Mouse (Mus musculus): ENCODE results near the gene Smad5. TPM values are rescaled to one million over a fixed set of nuclear protein-coding genes. Genes with fewer than 3 reads are reported as not detected.

Gene Smad5
- total and polyA plus RNA-seq, 3 experiments, result 4.3 to 7.4 (median 4.4) TPM

- dilution Hi-C loops (cut with MboI; ENCODE audit: extremely low pct_ligation_motif_present, extremely low pct_unique_long_range_greater_than_20kb, low sequenced_read_pairs) (no loop called here), in situ Hi-C loops (cut with MboI; ENCODE audit: low pct_ligation_motif_present, low pct_unique_long_range_greater_than_20kb, low sequenced_read_pairs) (no loop called here)
- Histone ChIP-seq H3K9ac (ENCODE audit: insufficient read depth, low read depth) (no peak overlapping the region), H3K4me3 (replicated peaks in 1 of 3; ENCODE audit: low read depth in 2 of 3, low read length in 2 of 3, poor library complexity in 1 of 3) (no peak overlapping the region), H3K9me3 (replicated peaks; ENCODE audit: low read length) (no peaks in the 10 kb centered on the region), H3K4me2 (ENCODE audit: insufficient read depth, low read depth, poor library complexity, severe bottlenecking) (no peak overlapping the region), H3K79me2 (replicated peaks; ENCODE audit: control insufficient read depth, extremely low read depth, insufficient read depth, poor library complexity, severe bottlenecking) (no peaks in the 10 kb centered on the region), H3K27ac (ENCODE audit: insufficient read depth, low read depth) (no peak overlapping the region), H3K36me3 (replicated peaks in 1 of 2; ENCODE audit: control insufficient read depth in 1 of 2, insufficient read depth in 1 of 2, low read length in 1 of 2) (peaks cover 38 to 84% of the 10 kb centered on the region in 2 experiments), H3K27me3 (replicated peaks) (no peaks in the 10 kb centered on the region), H3K4me1 (ENCODE audit: control insufficient read depth in 1 of 2, insufficient read depth in 2 of 2) (no peaks in the 10 kb centered on the region)
- TF ChIP-seq USF2 (conservative IDR thresholded peaks at IDR 0.05; ENCODE audit: low read depth, low read length) (no peak), KAT2A (IDR thresholded peaks at IDR 0.05; ENCODE audit: insufficient replicate concordance, low read length) (no peak), UBTF (IDR thresholded peaks at IDR 0.05; ENCODE audit: low read depth, low read length) (no peak), GABPA (IDR thresholded peaks at IDR 0.05; ENCODE audit: insufficient replicate concordance, low read depth, low read length) (no peak), JUN (IDR thresholded peaks at IDR 0.05; ENCODE audit: insufficient read depth, low read depth, low read length) (no peak), POLR2AphosphoS2 (IDR thresholded peaks at IDR 0.05; ENCODE audit: low read depth, low read length) (no peak), RAD21 (IDR thresholded peaks at IDR 0.05; ENCODE audit: low read depth, low read length) (peak; percentile 52), SMC3 (IDR thresholded peaks at IDR 0.05; ENCODE audit: low read depth, low read length) (peak; percentile 51), MXI1 (IDR thresholded peaks at IDR 0.05; ENCODE audit: low read depth, low read length) (no peak), CTCF (conservative IDR thresholded peaks at IDR 0.05 in 1 of 2, IDR thresholded peaks at IDR 0.05 in 1 of 2; ENCODE audit: low read depth in 2 of 2, low read length in 2 of 2) (peak; percentile 9 to 61; a peak in 2 of 4 replicates), JUND (conservative IDR thresholded peaks at IDR 0.05; ENCODE audit: low read depth, low read length) (no peak), MYC (IDR thresholded peaks at IDR 0.05; ENCODE audit: low read depth, low read length) (no peak), CHD2 (IDR thresholded peaks at IDR 0.05; ENCODE audit: low read length) (no peak)
- peak; percentile 13 for DNase-seq (ENCODE audit: extremely low read depth)
Observed at GRCm38 (mm10) chr13:56735212-56735875, 32.5 kb downstream of the Smad5 start.

- in situ Hi-C loops (cut with MboI; ENCODE audit: low pct_ligation_motif_present, low pct_unique_long_range_greater_than_20kb, low sequenced_read_pairs), result no loop called here
- H3K4me2 ChIP-seq (ENCODE audit: insufficient read depth, low read depth, poor library complexity, severe bottlenecking), result no peak overlapping the region
- DNase-seq (ENCODE audit: extremely low read depth), result no peak
- H3K4me3 ChIP-seq (replicated peaks in 1 of 3; ENCODE audit: low read depth in 2 of 3, low read length in 2 of 3, poor library complexity in 1 of 3), result no peak overlapping the region
- no peaks in the 10 kb centered on the region for H3K79me2 ChIP-seq (replicated peaks; ENCODE audit: control insufficient read depth, extremely low read depth, insufficient read depth, poor library complexity, severe bottlenecking)
- H3K27ac ChIP-seq (ENCODE audit: insufficient read depth, low read depth), result no peak overlapping the region
- no peak for TF ChIP-seq ELF1 (IDR thresholded peaks at IDR 0.05; ENCODE audit: low read depth, low read length)
- no peak for TF ChIP-seq JUND (conservative IDR thresholded peaks at IDR 0.05; ENCODE audit: low read depth, low read length)
- TF ChIP-seq ZMIZ1 (IDR thresholded peaks at IDR 0.05; ENCODE audit: low read depth, low read length), result no peak
- no peak for TF ChIP-seq CTCF (conservative IDR thresholded peaks at IDR 0.05 in 1 of 2, IDR thresholded peaks at IDR 0.05 in 1 of 2; ENCODE audit: low read depth in 2 of 2, low read length in 2 of 2)
- TF ChIP-seq CHD2 (IDR thresholded peaks at IDR 0.05; ENCODE audit: low read length), result no peak
- TF ChIP-seq USF1 (IDR thresholded peaks at IDR 0.05; ENCODE audit: low read depth, low read length), result no peak
- TF ChIP-seq PAX5 (IDR thresholded peaks at IDR 0.05; ENCODE audit: low read length), result no peak
- TF ChIP-seq MXI1 (IDR thresholded peaks at IDR 0.05; ENCODE audit: low read depth, low read length), result no peak
- TF ChIP-seq KAT2A (IDR thresholded peaks at IDR 0.05; ENCODE audit: insufficient replicate concordance, low read length), result no peak
- no peak for TF ChIP-seq GABPA (IDR thresholded peaks at IDR 0.05; ENCODE audit: insufficient replicate concordance, low read depth, low read length)
- no peak for TF ChIP-seq SIN3A (IDR thresholded peaks at IDR 0.05; ENCODE audit: low read length)
- TF ChIP-seq ZC3H11A (IDR thresholded peaks at IDR 0.05; ENCODE audit: low read depth, low read length), result no peak
- TF ChIP-seq ETS1 (conservative IDR thresholded peaks at IDR 0.05; ENCODE audit: low read depth, low read length), result no peak
- no peak for TF ChIP-seq RAD21 (IDR thresholded peaks at IDR 0.05; ENCODE audit: low read depth, low read length)
- no peak for TF ChIP-seq SMC3 (IDR thresholded peaks at IDR 0.05; ENCODE audit: low read depth, low read length)
- no peak for TF ChIP-seq TBP (conservative IDR thresholded peaks at IDR 0.05; ENCODE audit: low read depth, low read length)
- no peak for TF ChIP-seq IRF4 (IDR thresholded peaks at IDR 0.05; ENCODE audit: low read depth, low read length)
- H3K27me3 ChIP-seq (replicated peaks), result no peaks in the 10 kb centered on the region
- dilution Hi-C loops (cut with MboI; ENCODE audit: extremely low pct_ligation_motif_present, extremely low pct_unique_long_range_greater_than_20kb, low sequenced_read_pairs), result no loop called here
- no peaks in the 10 kb centered on the region for H3K4me1 ChIP-seq (ENCODE audit: control insufficient read depth in 1 of 2, insufficient read depth in 2 of 2)
- peaks cover 20 to 64% of the 10 kb centered on the region in 2 experiments for H3K36me3 ChIP-seq (replicated peaks in 1 of 2; ENCODE audit: control insufficient read depth in 1 of 2, insufficient read depth in 1 of 2, low read length in 1 of 2)
- no peaks in the 10 kb centered on the region for H3K9me3 ChIP-seq (replicated peaks; ENCODE audit: low read length)
- H3K9ac ChIP-seq (ENCODE audit: insufficient read depth, low read depth), result no peak overlapping the region
Observed at GRCm38 (mm10) chr13:56739556-56739955, 36.7 kb downstream of the Smad5 start.
